Mouse (Mus musculus) adrenal gland, adult 2 months (tissue): ENCODE results near the gene Esrrg. TPM values are rescaled to one million over a fixed set of nuclear protein-coding genes. Genes with fewer than 3 reads are reported as not detected.

Experiments used
- DNase-seq: peaks from one replicate; pipeline ENCODE4 v3.0.0; 2021
- polyA plus RNA-seq: library from polyadenylated mRNA; depleted of rRNA; stranded (reverse); fragments of >200 nt; gene quantifications from 2 replicates; pipeline ENCODE4 v1.2.3, GENCODE M21; 2012
- total RNA-seq, 2 experiments: library from RNA; stranded (reverse); gene quantifications; 2 replicates each; pipeline ENCODE4 v1.2.3; 2021

Gene Esrrg
- total and polyA plus RNA-seq, 3 experiments = 3.1 to 17.7 (median 14.8) TPM

GRCm38 (mm10) chr1:188155135-188155779, 546.7 kb downstream of the Esrrg start:
- no peak for DNase-seq

GRCm38 (mm10) chr1:188156520-188156919, 547.9 kb downstream of the Esrrg start:
- DNase-seq = no peak

GRCm38 (mm10) chr1:188157237-188157955, 548.8 kb downstream of the Esrrg start:
- peak; percentile 85 for DNase-seq

- DNase-seq = no peak
Measured at GRCm38 (mm10) chr1:188158675-188159074, 550.1 kb downstream of the Esrrg start.

- DNase-seq = peak; percentile 48
Measured at GRCm38 (mm10) chr1:188159108-188159507, 550.5 kb downstream of the Esrrg start.

GRCm38 (mm10) chr1:188163058-188163457, 554.5 kb downstream of the Esrrg start:
- no peak for DNase-seq

GRCm38 (mm10) chr1:188164251-188164650, 555.7 kb downstream of the Esrrg start:
- no peak for DNase-seq

- DNase-seq = no peak
Measured at GRCm38 (mm10) chr1:188173859-188174258, 565.3 kb downstream of the Esrrg start.

GRCm38 (mm10) chr1:188182951-188183350, 574.4 kb downstream of the Esrrg start:
- no peak for DNase-seq

- DNase-seq = no peak
Measured at GRCm38 (mm10) chr1:188186440-188187117, 578.0 kb downstream of the Esrrg start.

GRCm38 (mm10) chr1:188192971-188193370, 584.4 kb downstream of the Esrrg start:
- peak; percentile 65 for DNase-seq

- DNase-seq = no peak
Measured at GRCm38 (mm10) chr1:188207421-188207820, 598.8 kb downstream of the Esrrg start.

- no peak for DNase-seq
Measured at GRCm38 (mm10) chr1:188209025-188209424, 600.4 kb downstream of the Esrrg start.

- no peak for DNase-seq
Measured at GRCm38 (mm10) chr1:188214885-188215611, 606.5 kb downstream of the Esrrg start.

GRCm38 (mm10) chr1:188221226-188221792, 612.7 kb downstream of the Esrrg start:
- DNase-seq = no peak

GRCm38 (mm10) chr1:188233036-188233724, 624.6 kb downstream of the Esrrg start:
- DNase-seq = no peak

GRCm38 (mm10) chr1:188238636-188239035, 630.0 kb downstream of the Esrrg start:
- no peak for DNase-seq

- DNase-seq = no peak
Measured at GRCm38 (mm10) chr1:188241766-188242165, 633.2 kb downstream of the Esrrg start.

- DNase-seq = peak; percentile 13
Measured at GRCm38 (mm10) chr1:188257500-188257899, 648.9 kb downstream of the Esrrg start.

- DNase-seq = no peak
Measured at GRCm38 (mm10) chr1:188260259-188261107, 651.9 kb downstream of the Esrrg start.
